Mouse (Mus musculus) myocyte (in vitro differentiated cells): ENCODE results near the gene Crygn. TPM values are rescaled to one million over a fixed set of nuclear protein-coding genes. Genes with fewer than 3 reads are reported as not detected.

ENCODE experiments used
- H3K27me3 ChIP-seq: one replicate; pipeline ENCODE4 v1.6.1; 2011; ENCODE audit not compliant: control insufficient read depth, insufficient read depth, insufficient read length
- H3K36me3 ChIP-seq: one replicate; pipeline ENCODE4 v1.6.1; 2011; ENCODE audit not compliant: control insufficient read depth, insufficient read depth
- H3K4me2 ChIP-seq: one replicate; pipeline ENCODE4 v1.6.1; 2011; ENCODE audit warnings: low read depth, control low read depth
- H3K4me3 ChIP-seq: one replicate; pipeline ENCODE4 v1.5.1; 2011; ENCODE audit warnings: mild to moderate bottlenecking, control low read depth, moderate library complexity
- H3K79me2 ChIP-seq: one replicate; pipeline ENCODE4 v1.6.1; 2011; ENCODE audit not compliant: control insufficient read depth, insufficient read depth
- H3ac ChIP-seq: one replicate; pipeline ENCODE4 v1.6.1; 2011; ENCODE audit not compliant: control insufficient read depth, insufficient read length
- CEBPB ChIP-seq: IDR thresholded peaks from 2 replicates; pipeline ENCODE4 v1.6.1; 2011; ENCODE audit warnings: mild to moderate bottlenecking, moderate library complexity; ENCODE audit not compliant: poor library complexity, insufficient read depth, severe bottlenecking
- E2F4 ChIP-seq: IDR thresholded peaks from one replicate; pipeline ENCODE4 v1.6.1; 2011; ENCODE audit warnings: mild to moderate bottlenecking, control low read depth, moderate library complexity; ENCODE audit not compliant: insufficient read depth
- MAX ChIP-seq: IDR thresholded peaks from one replicate; pipeline ENCODE4 v1.6.1; 2011; ENCODE audit warnings: low read depth, mild to moderate bottlenecking, control low read depth
- MYOD1 ChIP-seq, 3 experiments: IDR thresholded peaks; one replicate each; pipeline ENCODE4 v1.6.1; 2011; ENCODE audit warnings: control low read depth in 2 of 3, low read depth in 2 of 3, mild to moderate bottlenecking in 2 of 3, moderate library complexity in 1 of 3; ENCODE audit not compliant: insufficient read length in 2 of 3, control insufficient read depth in 1 of 3
- MYOG ChIP-seq, 3 experiments: IDR thresholded peaks; one replicate each; pipeline ENCODE4 v1.6.1; 2011; ENCODE audit warnings: control low read depth in 2 of 3, low read depth in 2 of 3, mild to moderate bottlenecking in 2 of 3; ENCODE audit not compliant: insufficient read length in 2 of 3, control insufficient read depth in 1 of 3, insufficient read depth in 1 of 3
- POLR2A ChIP-seq: IDR thresholded peaks from one replicate; pipeline ENCODE4 v1.6.1; 2011; ENCODE audit warnings: low read depth, mild to moderate bottlenecking, control low read depth, moderate library complexity; ENCODE audit not compliant: insufficient read length
- POLR2AphosphoS2 ChIP-seq: IDR thresholded peaks from one replicate; pipeline ENCODE4 v1.6.1; 2011; ENCODE audit warnings: low read depth, control low read depth; ENCODE audit not compliant: insufficient read length
- REST ChIP-seq: IDR thresholded peaks from one replicate; pipeline ENCODE4 v1.6.1; 2011; ENCODE audit warnings: mild to moderate bottlenecking, control low read depth, moderate library complexity; ENCODE audit not compliant: insufficient read depth, insufficient read length
- SRF ChIP-seq: IDR thresholded peaks from one replicate; pipeline ENCODE4 v1.6.1; 2011; ENCODE audit warnings: low read depth; ENCODE audit not compliant: control insufficient read depth, insufficient read length
- TCF12 ChIP-seq: IDR thresholded peaks from one replicate; pipeline ENCODE4 v1.6.1; 2011; ENCODE audit warnings: mild to moderate bottlenecking, control low read depth; ENCODE audit not compliant: poor library complexity, insufficient read depth, severe bottlenecking
- TCF3 ChIP-seq: IDR thresholded peaks from one replicate; pipeline ENCODE4 v1.6.1; 2011; ENCODE audit warnings: low read depth, control low read depth; ENCODE audit not compliant: insufficient read length
- USF1 ChIP-seq: IDR thresholded peaks from one replicate; pipeline ENCODE4 v1.6.1; 2011; ENCODE audit warnings: low read depth, mild to moderate bottlenecking, control low read depth, moderate library complexity
- polyA plus RNA-seq: library from polyadenylated mRNA; unstranded; fragments of >200 nt; fragmentation: generic; extraction: Trizol; gene quantifications from one replicate; pipeline ENCODE4 v1.2.1, GENCODE M21; 2012; ENCODE audit warnings: missing spikeins

Gene Crygn
- polyA plus RNA-seq, 1 experiment = not detected

GRCm38 (mm10) chr5:24724270-24724634 lies 33.6 kb downstream of the Crygn start:
- Histone ChIP-seq H3K27me3 (peaks cover 43% of the 10 kb centered on the region), H3K4me3 (no peak overlapping the region), H3K36me3 (no peaks in the 10 kb centered on the region), H3ac (no peak overlapping the region), H3K79me2 (no peaks in the 10 kb centered on the region), H3K4me2 (no peak overlapping the region)
- TF ChIP-seq MAX = no peak
- TF ChIP-seq E2F4 = no peak

DNA sequence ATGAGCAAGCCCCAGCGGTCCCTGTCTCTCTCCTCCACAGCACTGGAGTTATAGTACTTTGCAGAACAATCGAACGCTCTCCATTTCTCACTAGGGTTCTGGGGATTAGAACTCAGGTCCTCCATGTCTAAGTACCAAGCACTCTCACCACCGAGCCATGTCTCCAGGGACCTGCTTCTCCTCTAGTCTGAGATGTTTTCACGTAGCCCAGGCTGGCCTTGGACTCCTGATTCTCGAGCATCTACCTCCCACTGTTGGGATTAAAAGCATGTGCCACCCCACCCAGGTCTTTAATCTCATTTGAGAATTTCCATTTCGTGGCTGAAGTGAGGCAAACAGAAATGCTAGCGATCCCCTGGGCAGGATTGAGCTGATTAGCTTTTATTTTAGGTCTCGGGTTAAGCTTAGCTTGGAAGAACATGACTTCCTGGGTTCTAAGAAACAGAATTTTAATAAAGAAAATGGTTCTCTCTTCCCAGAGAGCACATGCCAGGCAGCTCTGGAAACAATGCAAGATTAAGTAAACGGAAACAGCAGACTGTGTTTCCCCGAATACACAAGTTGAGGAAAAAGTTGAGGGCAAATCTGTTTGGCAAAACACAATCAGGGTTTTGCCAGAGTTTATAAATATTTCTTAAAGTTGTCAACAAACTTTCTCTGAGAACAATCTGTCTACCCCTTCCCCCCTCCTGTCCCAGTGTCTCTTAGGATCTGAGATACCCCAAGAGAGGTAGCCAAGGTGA lies 34.1 kb downstream of the Crygn start:
- no peak for TF ChIP-seq CEBPB
- Histone ChIP-seq H3K36me3 (no peaks in the 10 kb centered on the region), H3K79me2 (no peaks in the 10 kb centered on the region), H3K27me3 (peaks cover 38% of the 10 kb centered on the region), H3K4me3 (no peak overlapping the region), H3ac (no peak overlapping the region), H3K4me2 (no peak overlapping the region)

- Histone ChIP-seq H3K27me3 (peaks cover 40% of the 10 kb centered on the region), H3K4me3 (no peak overlapping the region), H3K4me2 (no peak overlapping the region), H3ac (no peak overlapping the region), H3K79me2 (no peaks in the 10 kb centered on the region), H3K36me3 (no peaks in the 10 kb centered on the region)
- no peak for TF ChIP-seq USF1
- TF ChIP-seq MYOD1 (IDR thresholded peaks at IDR 0.05; ENCODE audit: control insufficient read depth in 1 of 3, insufficient read length in 2 of 3, low read depth in 2 of 3) = no peak
- TF ChIP-seq POLR2A = no peak
- TF ChIP-seq TCF3 = no peak
- no peak for TF ChIP-seq SRF
- no peak for TF ChIP-seq MYOG (IDR thresholded peaks at IDR 0.05; ENCODE audit: control insufficient read depth in 1 of 3, insufficient read depth in 1 of 3, insufficient read length in 2 of 3, low read depth in 2 of 3)
- no peak for TF ChIP-seq TCF12
Measured at GRCm38 (mm10) chr5:24719852-24720251, 38.0 kb downstream of the Crygn start.

- Histone ChIP-seq H3K4me3 (no peak overlapping the region), H3K4me2 (no peak overlapping the region), H3K79me2 (no peaks in the 10 kb centered on the region), H3ac (no peak overlapping the region), H3K27me3 (peaks cover 40% of the 10 kb centered on the region), H3K36me3 (no peaks in the 10 kb centered on the region)
- no peak for TF ChIP-seq MYOD1 (IDR thresholded peaks at IDR 0.05; ENCODE audit: control insufficient read depth in 1 of 3, insufficient read length in 2 of 3, low read depth in 2 of 3)
- TF ChIP-seq TCF12 = no peak
- TF ChIP-seq TCF3 = no peak
- TF ChIP-seq MAX = no peak
- no peak for TF ChIP-seq MYOG (IDR thresholded peaks at IDR 0.05; ENCODE audit: control insufficient read depth in 1 of 3, insufficient read depth in 1 of 3, insufficient read length in 2 of 3, low read depth in 2 of 3)
- TF ChIP-seq SRF = no peak
- no peak for TF ChIP-seq POLR2A
- TF ChIP-seq REST = no peak
- TF ChIP-seq POLR2AphosphoS2 = no peak
- no peak for TF ChIP-seq E2F4
- TF ChIP-seq CEBPB = no peak
- TF ChIP-seq USF1 = no peak
Measured at GRCm38 (mm10) chr5:24718076-24718475, 39.7 kb downstream of the Crygn start.

DNA sequence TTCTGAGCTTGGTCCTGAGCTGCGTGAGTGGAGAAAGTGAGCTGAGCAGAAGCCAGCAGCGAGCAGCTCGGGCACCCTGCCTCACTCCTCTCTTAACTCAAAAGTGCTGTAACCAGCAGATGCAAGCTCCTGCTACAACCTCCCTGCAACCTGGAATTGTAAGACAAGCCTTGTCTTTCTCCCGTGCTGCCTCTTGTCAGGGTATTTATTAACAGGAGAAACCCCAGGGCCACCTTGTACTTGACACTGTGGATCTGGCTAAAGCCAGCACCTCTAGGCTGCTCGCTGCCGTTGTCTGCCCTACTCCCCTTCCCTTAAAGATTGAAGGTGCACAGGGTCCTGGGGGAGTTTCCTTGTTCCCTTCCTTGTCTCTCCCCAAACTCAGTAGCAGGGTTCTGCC lies 43.8 kb downstream of the Crygn start:
- H3K36me3 ChIP-seq = no peaks in the 10 kb centered on the region
- H3K27me3 ChIP-seq = peaks cover 20% of the 10 kb centered on the region
- H3K4me3 ChIP-seq = no peak overlapping the region
- no peaks in the 10 kb centered on the region for H3K79me2 ChIP-seq
- no peak for TF ChIP-seq MAX
- TF ChIP-seq TCF3 = no peak
- TF ChIP-seq SRF = no peak
- TF ChIP-seq CEBPB = no peak
- no peak for TF ChIP-seq USF1
- no peak for TF ChIP-seq TCF12
- TF ChIP-seq POLR2A = no peak
- no peak for TF ChIP-seq REST
- no peak for TF ChIP-seq POLR2AphosphoS2
- no peak for TF ChIP-seq MYOD1 (IDR thresholded peaks at IDR 0.05; ENCODE audit: control insufficient read depth in 1 of 3, insufficient read length in 2 of 3, low read depth in 2 of 3)
- TF ChIP-seq MYOG (IDR thresholded peaks at IDR 0.05; ENCODE audit: control insufficient read depth in 1 of 3, insufficient read depth in 1 of 3, insufficient read length in 2 of 3, low read depth in 2 of 3) = no peak
- no peak for TF ChIP-seq E2F4
- no peak overlapping the region for H3ac ChIP-seq
- no peak overlapping the region for H3K4me2 ChIP-seq

GRCm38 (mm10) chr5:24713199-24713598 lies 44.6 kb downstream of the Crygn start:
- Histone ChIP-seq H3K4me2 (no peak overlapping the region), H3ac (no peak overlapping the region), H3K27me3 (peaks cover 19% of the 10 kb centered on the region), H3K4me3 (no peak overlapping the region), H3K36me3 (no peaks in the 10 kb centered on the region), H3K79me2 (no peaks in the 10 kb centered on the region)
- TF ChIP-seq USF1 = no peak
- TF ChIP-seq MYOG (IDR thresholded peaks at IDR 0.05; ENCODE audit: control insufficient read depth in 1 of 3, insufficient read depth in 1 of 3, insufficient read length in 2 of 3, low read depth in 2 of 3) = no peak
- TF ChIP-seq REST = no peak
- TF ChIP-seq MYOD1 (IDR thresholded peaks at IDR 0.05; ENCODE audit: control insufficient read depth in 1 of 3, insufficient read length in 2 of 3, low read depth in 2 of 3) = no peak
- no peak for TF ChIP-seq SRF
- TF ChIP-seq TCF12 = no peak
- TF ChIP-seq E2F4 = no peak
- TF ChIP-seq TCF3 = no peak
- TF ChIP-seq CEBPB = no peak
- no peak for TF ChIP-seq POLR2A
- no peak for TF ChIP-seq MAX
- no peak for TF ChIP-seq POLR2AphosphoS2
